ENCODE assay signal across 11 mouse cellular contexts in genomic region chr7:123344079-123344780, GRCm38 (mm10).
"Had no signal": no experiment of that assay in that cellular context is flagged by ENCODE, and none has a peak within 500 bp of the region (broad histone marks: within the 10 kb centered on the region; RNA-seq: fewer than 3 reads in every experiment).

No protein-coding gene starts in this region.

- H3K4me3 ChIP-seq: limb, embryonic 12.5 days; liver, embryonic 15.5 days; midbrain, embryonic 12.5 days had no signal

- H3K27me3 ChIP-seq: limb, embryonic 12.5 days; liver, embryonic 15.5 days; midbrain, embryonic 12.5 days had no signal

- H3K27ac ChIP-seq: limb, embryonic 12.5 days; liver, embryonic 15.5 days; midbrain, embryonic 12.5 days had no signal

- ATAC-seq: lung, postnatal 0 days had no signal

- H3K9ac ChIP-seq: limb, embryonic 12.5 days; liver, embryonic 15.5 days; midbrain, embryonic 12.5 days had no signal

- H3K9me3 ChIP-seq: limb, embryonic 12.5 days; liver, embryonic 15.5 days; midbrain, embryonic 12.5 days had no signal

- H3K4me2 ChIP-seq: limb, embryonic 12.5 days; liver, embryonic 15.5 days; midbrain, embryonic 12.5 days had no signal

- H3K36me3 ChIP-seq: limb, embryonic 12.5 days; liver, embryonic 15.5 days had no signal

- DNase-seq: kidney, adult 9 months; kidney, postnatal 10 days; liver; lung, adult 2 months; lung, postnatal 36 days; right cerebral cortex, postnatal 14 days; thymus, postnatal 4 days had no signal
